Mouse (Mus musculus) limb, embryonic 14.5 days (tissue): ENCODE measurements at regions not wholly inside any gene's neighbourhood (a gene's known extent, or its start where the extent isn't known, plus 50 kb on each side); places are given as distances from the start of the nearest gene placed in this dataset.

Experiments used
- ATAC-seq: fragments of 200-750 bp; cut with Nextera tagmentation; 2 replicates; pipeline ENCODE4 v1.8.0; 2017; ENCODE audit warnings: low read depth, moderate number of reproducible peaks, moderate TSS enrichment; ENCODE audit not compliant: low FRiP score
- DNase-seq: peaks from one replicate; pipeline ENCODE4 v3.0.0-alpha.2; 2015; ENCODE audit warnings: low spot score
- H3K27ac ChIP-seq: fragments of 300-500 bp; sonication (generic); replicated peaks from 2 replicates; pipeline ENCODE4 v1.5.1; 2014; ENCODE audit warnings: low read depth, mild to moderate bottlenecking, low read length, moderate library complexity, mixed read lengths
- H3K27me3 ChIP-seq: fragments of 300-500 bp; sonication (generic); 2 replicates; pipeline ENCODE4 v1.6.1; 2014; ENCODE audit warnings: low read length, mixed read lengths; ENCODE audit not compliant: control insufficient read depth, insufficient read depth
- H3K36me3 ChIP-seq: fragments of 300-500 bp; sonication (generic); 2 replicates; pipeline ENCODE4 v1.6.1; 2014; ENCODE audit warnings: mild to moderate bottlenecking, low read length, moderate library complexity, mixed read lengths; ENCODE audit not compliant: control insufficient read depth, insufficient read depth
- H3K4me1 ChIP-seq: fragments of 300-500 bp; sonication (generic); 2 replicates; pipeline ENCODE4 v1.6.1; 2014; ENCODE audit warnings: antibody characterized with exemption, low read length, mixed read lengths; ENCODE audit not compliant: control insufficient read depth, insufficient read depth
- H3K4me2 ChIP-seq: fragments of 300-500 bp; sonication (generic); replicated peaks from 2 replicates; pipeline ENCODE4 v1.6.1; 2014; ENCODE audit warnings: low read depth, mild to moderate bottlenecking, low read length, moderate library complexity; ENCODE audit not compliant: severe bottlenecking
- H3K4me3 ChIP-seq: fragments of 300-500 bp; sonication (generic); replicated peaks from 2 replicates; pipeline ENCODE4 v1.5.1; 2014; ENCODE audit warnings: low read length
- H3K9ac ChIP-seq: fragments of 300-500 bp; sonication (generic); 2 replicates; pipeline ENCODE4 v1.6.1; 2014; ENCODE audit warnings: mild to moderate bottlenecking, low read depth, low read length, moderate library complexity; ENCODE audit not compliant: severe bottlenecking
- H3K9me3 ChIP-seq: fragments of 300-500 bp; sonication (generic); 2 replicates; pipeline ENCODE4 v1.6.1; 2016; ENCODE audit warnings: low read length; ENCODE audit not compliant: control insufficient read depth
- POLR2A ChIP-seq: fragments of 200-500 bp; IDR thresholded peaks from 2 replicates; pipeline ENCODE4 v1.8.0; 2012; ENCODE audit warnings: inconsistent platforms, mild to moderate bottlenecking, moderate library complexity, borderline replicate concordance; ENCODE audit not compliant: insufficient read depth, insufficient read length; ENCODE audit errors: extremely low read depth
- WGBS: fragments of 180-500 bp; shearing (Covaris S2); extraction: QIAGEN DNeasy Blood & Tissue Kit; methylation state at CpG from one replicate; pipeline ENCODE4 v1.1.7; 2014; 5-methylcytosine and 5-hydroxymethylcytosine counted together

GRCm38 (mm10) chr1:189985516-189986205, 63.5 kb upstream of the Smyd2 start:
- no peaks in the 10 kb centered on the region for H3K9me3 ChIP-seq
- H3K27ac ChIP-seq: no peak overlapping the region
- H3K4me1 ChIP-seq: peaks cover 3% of the 10 kb centered on the region; the same call in 1 of the 2 replicates
- no peaks in the 10 kb centered on the region for H3K27me3 ChIP-seq
- no peaks in the 10 kb centered on the region for H3K36me3 ChIP-seq
- DNase-seq (no peak), ATAC-seq (no peak)
- TF ChIP-seq POLR2A: no peak
- H3K9ac ChIP-seq: no peak overlapping the region
- no peak overlapping the region for H3K4me3 ChIP-seq
- no peak overlapping the region for H3K4me2 ChIP-seq
- 69% methylated on average over 11 of the region's 11 CpGs for WGBS

GRCm38 (mm10) chr1:189978244-189978643, 56.1 kb upstream of the Smyd2 start:
- no peak overlapping the region for H3K4me2 ChIP-seq
- no peak for DNase-seq
- no peaks in the 10 kb centered on the region for H3K27me3 ChIP-seq
- no peaks in the 10 kb centered on the region for H3K4me1 ChIP-seq
- no peak overlapping the region for H3K9ac ChIP-seq
- no peak for TF ChIP-seq POLR2A
- H3K36me3 ChIP-seq: no peaks in the 10 kb centered on the region
- no peak for ATAC-seq
- no peak overlapping the region for H3K4me3 ChIP-seq
- no peaks in the 10 kb centered on the region for H3K9me3 ChIP-seq
- WGBS: 84% methylated on average over 10 of the region's 10 CpGs
- no peak overlapping the region for H3K27ac ChIP-seq

GRCm38 (mm10) chr1:189975660-189976059, 53.5 kb upstream of the Smyd2 start:
- no peak for ATAC-seq

GRCm38 (mm10) chr1:189972790-189973406, 50.7 kb upstream of the Smyd2 start:
- H3K36me3 ChIP-seq: no peaks in the 10 kb centered on the region
- no peaks in the 10 kb centered on the region for H3K4me1 ChIP-seq
- 0 out of 2 replicates have a peak overlapping the region, but pooled peaks have one; percentile 1 for H3K9ac ChIP-seq
- no peak overlapping the region for H3K4me3 ChIP-seq
- no peak for TF ChIP-seq POLR2A
- peak; percentile 89 for DNase-seq
- no peak overlapping the region for H3K27ac ChIP-seq
- ATAC-seq: peak; percentile 83
- H3K4me2 ChIP-seq: peak overlapping the region; percentile 25; the same call in 1 of the 2 replicates
- H3K9me3 ChIP-seq: no peaks in the 10 kb centered on the region
- WGBS: 14% methylated on average over 13 of the region's 13 CpGs
- H3K27me3 ChIP-seq: no peaks in the 10 kb centered on the region

More at GRCm38 (mm10) chr1:189975660-189976059, 53.5 kb upstream of the Smyd2 start:
- Histone ChIP-seq H3K4me3 (no peak overlapping the region), H3K9me3 (no peaks in the 10 kb centered on the region), H3K9ac (no peak overlapping the region), H3K27me3 (no peaks in the 10 kb centered on the region), H3K4me1 (no peaks in the 10 kb centered on the region), H3K36me3 (no peaks in the 10 kb centered on the region), H3K4me2 (no peak overlapping the region), H3K27ac (no peak overlapping the region)
- 65% methylated on average over 9 of the region's 9 CpGs for WGBS
- no peak for TF ChIP-seq POLR2A
- no peak for DNase-seq
